Comparison of ENCODE assay signal across 8 mouse cellular contexts in the genomic region with DNA sequence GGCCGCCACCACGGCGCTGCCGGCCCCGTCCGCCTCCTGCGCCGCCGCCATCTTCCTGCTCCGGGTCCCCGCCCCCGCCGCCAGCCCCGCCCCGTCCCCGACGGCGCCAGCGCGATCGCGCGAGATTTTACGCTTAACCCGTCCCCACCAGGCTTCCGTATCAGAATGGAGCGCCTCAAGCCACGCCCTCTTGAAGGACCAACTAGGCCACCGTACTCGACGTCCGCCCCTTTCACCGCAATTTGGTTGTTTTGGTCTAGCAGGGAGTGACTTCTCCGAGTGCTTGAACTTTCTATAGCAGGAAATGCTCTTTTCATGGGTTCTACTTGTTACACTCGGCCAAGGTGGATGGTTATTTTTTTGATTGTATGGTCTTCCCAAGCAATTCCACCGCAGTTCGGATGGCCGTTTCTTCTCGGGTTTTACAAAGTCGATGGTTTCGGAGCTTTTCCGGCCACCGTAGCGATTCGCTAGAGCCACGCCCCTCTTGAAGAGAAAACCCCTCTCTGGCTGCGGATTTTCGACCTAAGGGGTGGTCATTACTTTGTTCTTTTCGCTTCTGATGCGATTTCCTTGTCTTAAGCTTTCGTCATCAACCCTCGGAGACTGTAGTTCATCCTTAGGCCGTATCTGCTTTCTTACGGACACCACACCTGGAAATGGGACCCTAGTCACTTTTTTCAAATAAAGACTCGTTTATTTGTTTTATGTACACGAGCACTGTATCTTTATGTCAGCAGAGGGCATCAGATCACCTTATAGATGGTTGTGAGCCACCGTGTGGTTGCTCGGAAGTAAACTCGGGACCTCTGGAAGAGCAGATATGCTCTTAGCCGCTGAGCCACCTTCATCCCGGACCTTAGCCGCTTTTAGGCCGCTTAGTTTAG. TPM values are rescaled to one million over a fixed set of nuclear protein-coding genes. Genes with fewer than 3 reads are reported as not detected.
A peak's percentile ranks its signal among the peaks of the same experiment; 100 is the strongest.
DNase-seq lines count a peak whose midpoint lies in the region; ATAC-seq lines count a peak whose summit lies in the region.

Clptm1 (minus strand) TSS at position 79 of the 887 bp plus-strand sequence.

- peak; percentile 97 for DNase-seq in B cell, adult 2 months
- peak; percentile 99 for DNase-seq in brain, adult 2 months (ENCODE audit: low read depth, low spot score)
- DNase-seq in heart, embryonic 10.5 days (ENCODE audit: low spot score): peak; percentile 98
- DNase-seq in liver: peak; percentile 98
- peak; percentile 97 to 99 for DNase-seq in spleen, postnatal 4 days (ENCODE audit: low spot score in 2 of 2)

- peak within 1 kb of the TSS; percentile 79 for H3K4me2 ChIP-seq in kidney, embryonic 15.5 days

- H3K4me3 ChIP-seq in heart, embryonic 10.5 days: peak within 1 kb of the TSS; percentile 100
- H3K4me3 ChIP-seq in kidney, embryonic 15.5 days (replicated peaks): peak within 1 kb of the TSS; percentile 100

- H3K9ac ChIP-seq in kidney, embryonic 15.5 days: peak within 1 kb of the TSS; percentile 99

- no peaks in the 10 kb centered on the region for H3K27me3 ChIP-seq in heart, embryonic 10.5 days (ENCODE audit: insufficient read depth, poor library complexity, severe bottlenecking)
- H3K27me3 ChIP-seq in kidney, embryonic 15.5 days: no peaks in the 10 kb centered on the region

- peak within 1 kb of the TSS; percentile 94 for H3K27ac ChIP-seq in heart, embryonic 10.5 days
- H3K27ac ChIP-seq in kidney, embryonic 15.5 days: peak within 1 kb of the TSS; percentile 98

- ATAC-seq in erythroblast, adult 5-6 weeks (replicated peaks; ENCODE audit: low FRiP score, poor library complexity, severe bottlenecking): peak; percentile 86
- peak; percentile 85 for ATAC-seq in kidney, embryonic 15.5 days (replicated peaks; ENCODE audit: low FRiP score)
- ATAC-seq in monocyte, adult 5-6 weeks (replicated peaks; ENCODE audit: insufficient number of reproducible peaks, low FRiP score, low TSS enrichment, poor library complexity, severe bottlenecking): peak; percentile 64

- under 1% methylated on average over 63 of the region's 63 CpGs for WGBS in heart, embryonic 10.5 days
- WGBS in kidney, embryonic 15.5 days: under 1% methylated on average over 62 of the region's 63 CpGs

- peaks cover 33% of the 10 kb centered on the region for H3K4me1 ChIP-seq in heart, embryonic 10.5 days
- peaks cover 32% of the 10 kb centered on the region for H3K4me1 ChIP-seq in kidney, embryonic 15.5 days

- peaks cover 16% of the 10 kb centered on the region for H3K36me3 ChIP-seq in heart, embryonic 10.5 days
- H3K36me3 ChIP-seq in kidney, embryonic 15.5 days: peaks cover 22% of the 10 kb centered on the region

- no peaks in the 10 kb centered on the region for H3K9me3 ChIP-seq in heart, embryonic 10.5 days
- H3K9me3 ChIP-seq in kidney, embryonic 15.5 days (replicated peaks): no peaks in the 10 kb centered on the region

RNA-seq across cellular contexts. Expression of gene Clptm1, which starts in this region (rescaled TPM):
- total RNA-seq in erythroblast, adult 5-6 weeks (2015; ENCODE audit: low replicate concordance): 10.0 and 23.2 TPM in 2 replicates
- 12.0 and 15.7 TPM in 2 replicates for total RNA-seq in erythroblast, adult 5-6 weeks (2017; ENCODE audit: low replicate concordance)
- 94.1 and 101 TPM in 2 replicates for polyA plus RNA-seq in heart, embryonic 10.5 days (2016; fragmentation: Nextera tagmentation; extraction: Ambion mirVana)
- polyA plus RNA-seq in kidney, embryonic 15.5 days (2015; fragmentation: Nextera tagmentation; extraction: Ambion mirVana): 81.9 and 91.5 TPM in 2 replicates
- total RNA-seq in monocyte, adult 5-6 weeks (2017): 42.6 to 53.9 TPM (median 51.1 TPM) in 3 replicates

Comparison
In these comparisons a context has a peak if more than half of its experiments do, and no peak if none do; other contexts are left out.
1. Peak in every context shown above with its lines: DNase-seq, ATAC-seq, H3K4me3 ChIP-seq and H3K27ac ChIP-seq.